Mouse (Mus musculus) forebrain, embryonic 13.5 days (tissue): ENCODE data around the gene Rab37. TPM values are rescaled to one million over a fixed set of nuclear protein-coding genes. Genes with fewer than 3 reads are reported as not detected.

Experiments
- polyA plus RNA-seq: library from polyadenylated mRNA; unstranded; fragments of >200 nt; fragmentation: Nextera tagmentation; extraction: Ambion mirVana; gene quantifications from 2 replicates; pipeline ENCODE4 v1.2.1, GENCODE M21; 2015

Gene Rab37
- polyA plus RNA-seq, 1 experiment from 2014 or later = 0.76 TPM

Other genes with a start within 250 kb of the Rab37 start
- gene Gprc5c, start 240.3 kb upstream of the Rab37 start, polyA plus RNA-seq = 4.6 and 5.0 TPM in 2 replicates
- 0.49 TPM in 2 replicates for gene Cd300a, start 201.4 kb upstream of the Rab37 start, polyA plus RNA-seq
- 0.08 TPM in 1 of 2 replicates, not detected in the other for gene Cd300lb, start 157.0 kb upstream of the Rab37 start, polyA plus RNA-seq
- not detected in 2 replicates for gene Cd300c, start 122.3 kb upstream of the Rab37 start, polyA plus RNA-seq
- gene Cd300ld, start 101.5 kb upstream of the Rab37 start, polyA plus RNA-seq = not detected in 2 replicates
- gene Cd300c2, start 89.6 kb upstream of the Rab37 start, polyA plus RNA-seq = 0.49 and 0.73 TPM in 2 replicates
- gene Cd300ld2, start 75.2 kb upstream of the Rab37 start, polyA plus RNA-seq = not detected in 2 replicates
- not detected in 2 replicates for gene Cd300ld4, start 64.4 kb upstream of the Rab37 start, polyA plus RNA-seq
- not detected in 2 replicates for gene Cd300ld5, start 53.7 kb upstream of the Rab37 start, polyA plus RNA-seq
- not detected in 2 replicates for gene Cd300ld3, start 43.0 kb upstream of the Rab37 start, polyA plus RNA-seq
- gene Cd300e, start 29.3 kb upstream of the Rab37 start, polyA plus RNA-seq = not detected in 2 replicates
- gene Cd300lf, start 42.6 kb downstream of the Rab37 start, polyA plus RNA-seq = 0.11 TPM in 1 of 2 replicates, not detected in the other
- 28.8 TPM in 2 replicates for gene Slc9a3r1, start 71.9 kb downstream of the Rab37 start, polyA plus RNA-seq
- 7.8 and 9.2 TPM in 2 replicates for gene Tmem104, start 96.1 kb downstream of the Rab37 start, polyA plus RNA-seq
- 18.2 and 20.3 TPM in 2 replicates for gene Nat9, start 96.4 kb downstream of the Rab37 start, polyA plus RNA-seq
- gene Grin2c, start 175.8 kb downstream of the Rab37 start, polyA plus RNA-seq = 0.04 TPM in 1 of 2 replicates, not detected in the other
- gene Fdxr, start 185.6 kb downstream of the Rab37 start, polyA plus RNA-seq = 19.7 and 20.5 TPM in 2 replicates
- gene Fads6, start 206.2 kb downstream of the Rab37 start, polyA plus RNA-seq = 0.23 and 0.39 TPM in 2 replicates
- gene Otop2, start 215.7 kb downstream of the Rab37 start, polyA plus RNA-seq = not detected in 2 replicates
- gene Ush1g, start 230.6 kb downstream of the Rab37 start, polyA plus RNA-seq = not detected in 2 replicates
- 0.14 TPM in 1 of 2 replicates, not detected in the other for gene Otop3, start 243.3 kb downstream of the Rab37 start, polyA plus RNA-seq